Mouse (Mus musculus) frontal cortex, adult (tissue): ENCODE data around the gene Slc29a1.
A peak's percentile ranks its signal among the peaks of the same experiment; 100 is the strongest.

Source experiments
- ATAC-seq: cut with Nextera tagmentation; 2 replicates; pipeline ENCODE4 v1.9.2; 2017; ENCODE audit warnings: mild to moderate bottlenecking, moderate library complexity, mixed read lengths; ENCODE audit not compliant: low TSS enrichment

Slc29a1 gene

GRCm38 (mm10) chr17:45551249-45551796 lies 48.1 kb downstream of the Slc29a1 start:
- no peak for ATAC-seq

- no peak for ATAC-seq
Measured at GRCm38 (mm10) chr17:45550253-45550652, 49.2 kb downstream of the Slc29a1 start.

- ATAC-seq, result peak; percentile 27
Measured at GRCm38 (mm10) chr17:45549617-45550181, 49.7 kb downstream of the Slc29a1 start, which contains the start of gene Tmem151b. Tmem151b (minus strand) TSS chr17:45549677.

DNA sequence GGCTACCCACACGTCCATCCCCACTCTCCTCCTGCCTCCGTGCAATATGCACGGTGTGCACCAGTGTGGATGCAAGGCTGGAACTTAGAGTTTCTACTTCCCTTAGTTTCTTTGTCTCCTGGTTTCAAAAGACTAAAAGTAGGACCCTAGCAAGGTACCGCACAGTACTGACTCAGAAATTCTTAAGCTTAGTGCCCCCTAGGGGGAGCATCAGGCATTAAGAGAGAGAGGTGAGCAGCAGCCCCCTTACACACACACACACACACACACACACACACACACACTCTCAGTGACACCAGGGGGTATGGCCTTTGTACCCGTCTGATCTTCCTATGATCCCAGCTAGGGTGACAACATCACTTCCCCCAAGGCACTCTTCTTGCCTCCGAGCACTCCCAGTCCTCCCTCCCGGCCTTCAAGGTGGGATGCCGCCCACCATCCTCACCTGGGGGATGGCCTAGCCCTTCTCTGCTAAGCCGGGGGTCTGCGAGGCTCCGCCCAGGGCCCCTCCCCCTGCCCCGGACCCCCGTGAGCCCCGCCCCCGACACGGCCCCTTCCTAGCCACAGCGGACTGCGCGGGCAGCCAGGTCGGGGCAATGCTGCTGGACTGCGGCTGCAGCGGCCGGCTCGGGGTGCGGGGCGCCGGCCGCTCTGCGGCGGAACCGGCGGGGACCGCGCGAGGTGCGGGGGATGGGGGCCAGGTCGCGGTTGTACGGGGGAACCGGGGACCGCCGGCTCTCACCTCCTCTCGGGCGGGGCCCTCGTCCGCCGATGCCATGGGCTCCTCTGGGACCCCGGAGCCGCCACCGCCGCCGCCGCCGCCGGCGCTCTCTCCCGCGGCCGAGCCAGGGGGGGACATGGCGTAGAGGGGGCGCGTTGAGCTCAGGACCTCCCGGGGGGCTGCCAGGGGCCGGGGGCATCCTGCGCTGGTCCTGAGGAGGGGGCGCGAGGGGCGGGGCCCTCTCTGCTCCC lies 50.6 kb downstream of the Slc29a1 start:
- ATAC-seq, result no peak

- no peak for ATAC-seq
Measured at GRCm38 (mm10) chr17:45547461-45548190, 51.8 kb downstream of the Slc29a1 start.

- ATAC-seq, result no peak
Measured at GRCm38 (mm10) chr17:45546941-45547340, 52.5 kb downstream of the Slc29a1 start.

DNA sequence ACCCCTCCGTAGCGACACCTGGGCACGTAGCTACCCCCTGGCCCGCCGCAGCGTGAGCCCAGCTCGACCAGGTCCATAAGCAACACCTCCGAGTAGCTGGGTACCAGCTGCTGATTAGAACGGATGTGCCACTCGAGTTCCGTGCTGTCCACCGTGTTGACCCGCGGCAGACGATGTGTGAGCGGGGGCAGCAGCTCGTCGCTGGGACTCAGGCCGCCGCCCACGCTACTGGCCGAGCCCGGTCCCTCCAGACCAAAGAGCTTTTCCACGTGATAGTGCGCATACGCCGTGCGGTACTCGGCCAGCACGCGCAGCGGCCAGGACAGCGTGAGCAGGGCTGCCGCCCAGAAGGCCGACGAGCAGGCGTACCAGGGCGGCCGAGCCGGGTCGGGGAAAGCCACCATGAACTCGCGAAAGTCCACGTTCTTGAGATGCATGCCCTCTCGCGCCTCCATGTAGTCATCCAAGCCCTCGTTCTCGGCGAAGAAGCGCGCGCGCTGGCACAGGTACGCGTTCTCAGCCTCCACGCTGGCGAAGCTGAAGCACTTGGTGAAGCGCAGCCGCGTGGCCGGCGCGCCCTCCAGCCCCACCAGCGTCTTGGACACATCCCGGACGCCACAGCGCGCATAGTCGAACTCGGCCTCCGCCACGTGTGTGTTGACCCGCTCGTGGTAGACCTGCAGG lies 54.0 kb downstream of the Slc29a1 start:
- ATAC-seq, result no peak

DNA sequence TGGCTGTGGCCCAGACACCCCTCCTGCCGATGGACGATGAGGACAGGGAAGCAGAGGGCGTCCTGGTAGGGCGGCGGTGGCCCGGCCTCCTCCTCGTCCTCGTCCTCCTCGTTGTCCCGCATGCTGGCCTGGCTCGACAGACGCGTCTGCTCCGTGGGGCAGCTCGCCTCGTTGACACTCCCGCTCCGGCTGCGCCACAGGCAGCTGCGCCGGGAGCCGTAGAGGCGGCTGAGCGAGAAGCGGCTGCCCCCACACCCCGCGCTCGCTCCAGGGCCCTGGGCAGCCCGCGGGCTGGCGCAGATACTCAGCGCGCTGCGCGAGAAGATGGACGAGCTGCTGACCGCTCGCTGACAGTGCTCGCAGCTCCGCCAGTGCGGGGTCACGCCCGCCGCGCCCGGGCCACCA lies 54.5 kb downstream of the Slc29a1 start:
- no peak for ATAC-seq

DNA sequence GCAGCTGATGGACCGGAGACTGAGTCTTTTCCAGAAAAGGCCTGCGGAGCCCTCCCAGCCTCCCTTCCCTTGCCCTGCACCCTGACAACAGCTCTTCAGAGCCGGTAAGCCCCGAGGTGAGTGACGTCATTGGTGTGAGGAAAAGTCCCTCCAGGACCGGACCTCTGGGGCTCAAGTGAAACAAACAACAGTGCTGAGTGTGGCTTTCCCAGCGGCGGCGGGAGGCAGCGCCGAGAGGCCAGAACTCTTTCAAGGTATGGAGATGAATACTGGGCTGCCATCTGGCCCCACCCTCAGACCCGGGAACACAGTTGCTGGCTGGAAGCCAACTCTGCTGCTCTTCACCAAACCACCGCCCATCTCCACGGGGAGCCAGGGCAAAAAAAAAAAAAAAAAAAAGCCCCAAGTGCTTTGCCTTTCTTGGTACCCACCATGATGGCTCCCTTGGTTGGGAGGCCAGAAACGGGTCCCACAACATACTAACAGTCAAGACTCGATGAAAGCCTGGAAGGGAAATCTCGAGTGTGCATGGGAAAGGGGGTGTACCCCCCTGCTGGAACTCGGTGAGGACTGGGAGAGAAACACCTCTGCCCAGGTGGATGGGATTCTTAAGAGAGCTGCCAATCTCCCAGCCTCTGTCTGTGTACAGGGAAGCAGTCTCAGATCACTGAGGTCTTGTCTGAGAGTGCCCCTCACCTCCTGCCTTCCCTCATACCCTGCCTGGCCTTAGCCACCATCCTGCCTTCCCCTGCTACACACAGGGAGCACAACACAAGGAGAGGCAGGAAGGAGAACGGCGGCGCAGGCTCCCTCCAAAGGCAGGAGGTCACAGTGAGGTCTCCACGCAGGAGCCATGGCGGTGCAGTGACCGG lies 55.2 kb downstream of the Slc29a1 start:
- no peak for ATAC-seq

- ATAC-seq, result no peak
Measured at GRCm38 (mm10) chr17:45543115-45543514, 56.3 kb downstream of the Slc29a1 start.

DNA sequence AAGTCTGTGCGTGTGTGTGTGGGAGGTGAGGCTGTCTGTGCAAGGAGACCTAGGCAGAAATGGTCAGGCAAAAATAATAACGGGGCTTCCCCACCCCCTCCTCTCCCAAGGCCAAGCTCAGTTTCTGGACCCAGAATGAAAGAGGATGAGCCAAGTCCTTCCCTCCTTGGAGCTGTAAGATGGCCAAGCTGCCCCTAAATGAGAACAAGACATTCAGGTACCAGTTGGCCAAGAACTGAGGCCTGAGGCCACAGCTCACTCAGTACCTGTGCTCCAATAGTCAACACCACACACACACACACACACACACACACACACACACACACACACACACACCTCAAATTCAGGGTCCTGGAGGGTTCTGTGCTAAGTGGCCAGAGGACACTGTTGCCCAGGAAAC lies 56.7 kb downstream of the Slc29a1 start:
- ATAC-seq, result no peak

DNA sequence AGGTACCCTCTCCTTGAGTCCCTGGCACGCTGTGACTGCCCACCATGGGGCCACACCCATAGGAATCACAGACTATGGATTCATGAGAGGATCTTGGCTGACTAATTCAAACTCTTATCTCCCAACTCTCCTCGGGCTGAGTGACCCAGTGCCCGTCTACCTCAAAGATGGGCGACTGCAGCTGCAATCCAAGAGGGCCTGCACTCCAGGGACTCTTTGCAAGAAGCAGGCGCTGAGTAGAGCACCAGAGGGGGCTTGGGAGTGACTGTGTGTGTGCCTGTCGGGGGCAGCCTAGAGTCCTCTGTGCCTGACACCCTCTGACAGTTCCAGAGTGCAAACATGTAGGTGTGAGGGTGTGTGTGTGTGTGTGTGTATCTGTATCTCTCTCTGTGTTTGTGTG lies 57.3 kb downstream of the Slc29a1 start:
- no peak for ATAC-seq

- peak; percentile 18; the same call in 1 of the 2 replicates for ATAC-seq
Measured at GRCm38 (mm10) chr17:45539664-45540063, 59.7 kb downstream of the Slc29a1 start.

- peak; percentile 35 for ATAC-seq
Measured at GRCm38 (mm10) chr17:45538394-45538793, 61.0 kb downstream of the Slc29a1 start.

DNA sequence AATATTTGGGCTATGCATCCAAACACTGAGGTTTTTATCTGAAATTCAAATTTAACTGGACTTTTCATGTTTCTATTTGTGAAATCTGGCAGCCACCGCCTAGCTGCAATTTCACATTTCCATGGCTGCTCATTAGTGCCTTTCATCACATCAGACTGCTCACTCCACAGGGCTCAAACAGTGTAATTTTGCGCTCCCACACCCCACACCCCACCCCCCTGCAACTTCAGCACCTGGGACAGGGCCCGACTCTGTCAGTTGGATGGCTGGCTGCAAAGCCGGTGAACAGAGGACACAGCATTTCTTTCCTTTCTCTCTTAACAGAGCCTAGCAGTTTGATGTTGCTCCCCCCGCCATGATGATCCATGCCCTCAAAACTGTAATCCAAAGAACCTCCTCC lies 63.1 kb downstream of the Slc29a1 start:
- peak; percentile 21; the same call in 1 of the 2 replicates for ATAC-seq
